Mouse (Mus musculus) spleen, embryonic (tissue): ENCODE results near the gene Lrmda.

ENCODE experiments used
- CTCF ChIA-PET: fragments of 350-600 bp; sonication (Branson Sonifier 250); formaldehyde crosslinking; loops from one replicate; lab custom pipeline; 2022; lab: Charles Lee

Gene Lrmda

GRCm38 (mm10) chr14:22719968-22720367, 700.5 kb downstream of the Lrmda start:
- CTCF ChIA-PET: no interaction called here

GRCm38 (mm10) chr14:22721845-22722244, 702.3 kb downstream of the Lrmda start:
- CTCF ChIA-PET: no interaction called here

GRCm38 (mm10) chr14:22727548-22727947, 708.0 kb downstream of the Lrmda start:
- CTCF ChIA-PET: no interaction called here

- CTCF ChIA-PET: no interaction called here
Observed at GRCm38 (mm10) chr14:22728611-22729223, 709.2 kb downstream of the Lrmda start.

- CTCF ChIA-PET: no interaction called here
Observed at GRCm38 (mm10) chr14:22738603-22739002, 719.1 kb downstream of the Lrmda start.

- CTCF ChIA-PET: no interaction called here
Observed at GRCm38 (mm10) chr14:22742527-22742926, 723.0 kb downstream of the Lrmda start.

- CTCF ChIA-PET: no interaction called here
Observed at GRCm38 (mm10) chr14:22743264-22743663, 723.8 kb downstream of the Lrmda start.

- CTCF ChIA-PET: no interaction called here
Observed at GRCm38 (mm10) chr14:22744701-22745100, 725.2 kb downstream of the Lrmda start.

- CTCF ChIA-PET: interaction anchor here (0.7 kb wide), 1 partner anchor 55 kb away, joined by 3 read pairs; no protein-coding TSS in a partner anchor
Observed at GRCm38 (mm10) chr14:22745263-22745881, 725.9 kb downstream of the Lrmda start.

- CTCF ChIA-PET: interaction anchor here (0.7 kb wide), 1 partner anchor 56 kb away, joined by 3 read pairs; no protein-coding TSS in a partner anchor
Observed at GRCm38 (mm10) chr14:22745882-22746480, 726.5 kb downstream of the Lrmda start.

GRCm38 (mm10) chr14:22747816-22748215, 728.3 kb downstream of the Lrmda start:
- CTCF ChIA-PET: no interaction called here

- CTCF ChIA-PET: no interaction called here
Observed at GRCm38 (mm10) chr14:22750409-22750808, 730.9 kb downstream of the Lrmda start.

GRCm38 (mm10) chr14:22751290-22751689, 731.8 kb downstream of the Lrmda start:
- CTCF ChIA-PET: no interaction called here

GRCm38 (mm10) chr14:22754633-22755032, 735.1 kb downstream of the Lrmda start:
- CTCF ChIA-PET: no interaction called here

GRCm38 (mm10) chr14:22757493-22757892, 738.0 kb downstream of the Lrmda start:
- CTCF ChIA-PET: no interaction called here

- CTCF ChIA-PET: no interaction called here
Observed at GRCm38 (mm10) chr14:22759216-22759615, 739.7 kb downstream of the Lrmda start.

- CTCF ChIA-PET: interaction anchor here (0.5 kb wide), 1 partner anchor 354 kb away, joined by 3 read pairs; no protein-coding TSS in a partner anchor
Observed at GRCm38 (mm10) chr14:22759673-22760072, 740.2 kb downstream of the Lrmda start.

GRCm38 (mm10) chr14:22760241-22761039, 740.9 kb downstream of the Lrmda start:
- CTCF ChIA-PET: interaction anchor here (0.5 kb wide), 1 partner anchor 355 kb away, joined by 3 read pairs; no protein-coding TSS in a partner anchor

GRCm38 (mm10) chr14:22781709-22782108, 762.2 kb downstream of the Lrmda start:
- CTCF ChIA-PET: no interaction called here

GRCm38 (mm10) chr14:22782365-22782764, 762.9 kb downstream of the Lrmda start:
- CTCF ChIA-PET: no interaction called here

- CTCF ChIA-PET: interaction anchor here (0.6 kb wide), 1 partner anchor 10 kb away, joined by 6 read pairs; no protein-coding TSS in a partner anchor
Observed at GRCm38 (mm10) chr14:22783211-22784161, 764.0 kb downstream of the Lrmda start.
